Mouse (Mus musculus) bone marrow macrophage, adult 2 months (primary cell): ENCODE results near the gene Apoh.

Experiments used
- CTCF ChIP-seq: IDR thresholded peaks from 2 replicates; pipeline ENCODE4 v1.5.1; 2012; ENCODE audit warnings: low read depth, mild to moderate bottlenecking, low read length, moderate library complexity
- POLR2A ChIP-seq: IDR thresholded peaks from 2 replicates; pipeline ENCODE4 v1.6.1; 2012; ENCODE audit warnings: mild to moderate bottlenecking, low read depth, low read length, borderline replicate concordance

GRCm38 (mm10) chr11:108385666-108386024 lies 42.5 kb downstream of the Apoh start:
- no peak for TF ChIP-seq POLR2A
- no peak for TF ChIP-seq CTCF
